Mouse (Mus musculus): ENCODE results near the gene Vmp1.

DNA sequence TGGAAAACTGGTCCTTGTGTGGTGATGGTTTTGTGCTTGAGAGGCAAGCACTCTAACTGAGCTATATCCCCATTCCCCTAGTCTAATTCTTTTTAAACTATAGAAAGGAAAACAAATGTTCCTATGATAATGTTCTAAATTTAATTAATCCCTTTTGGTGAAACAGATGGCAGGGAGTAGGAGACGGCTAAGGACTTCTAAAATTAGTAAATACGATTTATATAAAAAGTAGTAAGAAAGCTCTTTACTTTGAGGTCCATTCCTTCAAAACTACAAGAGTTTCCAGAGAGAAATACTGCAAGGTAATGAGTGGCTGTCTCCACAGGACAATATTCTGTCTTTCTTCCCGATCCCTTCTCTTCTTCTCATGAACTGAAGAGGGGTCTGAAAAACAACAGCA, 19.2 kb downstream of the Vmp1 start:
- TF ChIP-seq CTCF (IDR thresholded peaks at IDR 0.05; ENCODE audit: borderline replicate concordance, insufficient read depth, low read depth, low read length) (no peak), POLR2A (IDR thresholded peaks at IDR 0.05; ENCODE audit: borderline replicate concordance, insufficient read depth, low read length) (no peak)
